Mouse (Mus musculus): ENCODE data around the gene Sik2. TPM values are rescaled to one million over a fixed set of nuclear protein-coding genes. Genes with fewer than 3 reads are reported as not detected.

The Sik2 gene
- polyA plus RNA-seq, 1 experiment from 2014 or later, result 16.6 TPM

DNA sequence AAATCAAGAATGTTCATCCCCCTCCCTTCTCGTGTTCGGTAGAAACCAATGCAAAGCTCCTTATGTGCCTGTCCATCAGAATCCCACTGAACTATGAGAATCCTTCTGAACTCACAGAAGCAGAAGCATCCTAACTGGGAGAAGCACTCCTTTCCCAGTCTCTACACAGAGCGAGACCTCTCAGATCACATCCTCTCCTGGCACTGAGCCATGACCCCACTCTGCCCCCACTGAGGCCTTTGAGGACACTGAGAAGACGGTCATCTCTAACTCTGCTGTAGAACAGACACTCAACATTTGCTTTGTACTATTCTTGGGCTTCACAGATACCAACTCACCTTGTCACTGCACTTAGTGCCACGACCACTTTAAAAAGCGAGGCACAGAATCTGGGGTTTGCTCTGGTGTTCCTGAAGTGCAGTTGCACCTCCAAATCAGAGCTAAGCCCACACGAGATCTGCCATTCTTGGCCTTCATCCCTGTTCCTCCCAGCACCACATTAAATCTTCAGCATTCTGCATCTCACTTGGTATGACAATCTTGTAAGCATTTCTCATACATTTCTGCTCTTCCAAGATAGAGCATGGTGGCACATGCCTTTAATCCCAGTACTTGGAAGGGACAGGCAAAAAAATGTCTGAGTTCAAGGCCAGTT is 96.9 kb downstream of the Sik2 start:
- ATAC-seq (replicated peaks; ENCODE audit: low FRiP score, low TSS enrichment, low read depth) (no peak), DNase-seq (ENCODE audit: low spot score) (peak; percentile 36)
- no peak overlapping the region for H3K27ac ChIP-seq (ENCODE audit: low read depth)
- no peak overlapping the region for H3K4me3 ChIP-seq (ENCODE audit: low read depth, low read length)
- H3K27me3 ChIP-seq (replicated peaks; ENCODE audit: control insufficient read depth, insufficient read depth, low read length), result no peaks in the 10 kb centered on the region
- no peak overlapping the region for H3K9ac ChIP-seq (ENCODE audit: low read length)
- no peaks in the 10 kb centered on the region for H3K9me3 ChIP-seq (ENCODE audit: control insufficient read depth, low read length)
- WGBS, result 82% methylated on average over 7 of the region's 7 CpGs
- H3K4me1 ChIP-seq (replicated peaks; ENCODE audit: control insufficient read depth, insufficient read depth, low read length), result no peaks in the 10 kb centered on the region
- no peak overlapping the region for H3K4me2 ChIP-seq (ENCODE audit: low read length)
- peaks cover 20% of the 10 kb centered on the region for H3K36me3 ChIP-seq (ENCODE audit: control insufficient read depth, insufficient read depth, low read length)

DNA sequence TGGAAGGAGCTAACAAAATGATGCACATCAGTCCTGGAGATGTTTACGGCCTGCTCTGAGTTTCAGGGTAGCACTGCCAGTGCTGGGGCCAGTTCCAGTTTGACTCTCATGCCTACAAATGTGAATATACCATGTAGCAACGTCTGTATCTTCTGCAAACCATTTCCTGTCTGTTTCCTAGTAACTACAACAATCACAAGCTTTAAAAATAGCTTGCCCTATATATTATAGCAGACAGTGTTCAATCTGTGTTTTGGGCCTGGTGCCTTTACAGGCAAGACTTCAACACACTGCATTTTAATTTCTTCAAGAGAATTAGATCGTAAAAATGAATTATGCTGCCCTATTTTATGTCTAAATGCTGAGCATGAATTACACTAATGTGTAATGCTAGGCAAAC is 103.6 kb downstream of the Sik2 start:
- H3K4me2 ChIP-seq (ENCODE audit: low read length), result no peak overlapping the region
- H3K36me3 ChIP-seq (ENCODE audit: control insufficient read depth, insufficient read depth, low read length), result peaks cover 11% of the 10 kb centered on the region; the same call in 1 of the 2 replicates
- H3K4me3 ChIP-seq (ENCODE audit: low read depth, low read length), result no peak overlapping the region
- H3K9me3 ChIP-seq (ENCODE audit: control insufficient read depth, low read length), result no peaks in the 10 kb centered on the region
- H3K9ac ChIP-seq (ENCODE audit: low read length), result no peak overlapping the region
- DNase-seq (ENCODE audit: low spot score) (peak; percentile 18), ATAC-seq (replicated peaks; ENCODE audit: low FRiP score, low TSS enrichment, low read depth) (no peak)
- no peak overlapping the region for H3K27ac ChIP-seq (ENCODE audit: low read depth)
- H3K27me3 ChIP-seq (replicated peaks; ENCODE audit: control insufficient read depth, insufficient read depth, low read length), result no peaks in the 10 kb centered on the region
- H3K4me1 ChIP-seq (replicated peaks; ENCODE audit: control insufficient read depth, insufficient read depth, low read length), result no peaks in the 10 kb centered on the region
- WGBS, result 70% methylated on average over 3 of the region's 3 CpGs

DNA sequence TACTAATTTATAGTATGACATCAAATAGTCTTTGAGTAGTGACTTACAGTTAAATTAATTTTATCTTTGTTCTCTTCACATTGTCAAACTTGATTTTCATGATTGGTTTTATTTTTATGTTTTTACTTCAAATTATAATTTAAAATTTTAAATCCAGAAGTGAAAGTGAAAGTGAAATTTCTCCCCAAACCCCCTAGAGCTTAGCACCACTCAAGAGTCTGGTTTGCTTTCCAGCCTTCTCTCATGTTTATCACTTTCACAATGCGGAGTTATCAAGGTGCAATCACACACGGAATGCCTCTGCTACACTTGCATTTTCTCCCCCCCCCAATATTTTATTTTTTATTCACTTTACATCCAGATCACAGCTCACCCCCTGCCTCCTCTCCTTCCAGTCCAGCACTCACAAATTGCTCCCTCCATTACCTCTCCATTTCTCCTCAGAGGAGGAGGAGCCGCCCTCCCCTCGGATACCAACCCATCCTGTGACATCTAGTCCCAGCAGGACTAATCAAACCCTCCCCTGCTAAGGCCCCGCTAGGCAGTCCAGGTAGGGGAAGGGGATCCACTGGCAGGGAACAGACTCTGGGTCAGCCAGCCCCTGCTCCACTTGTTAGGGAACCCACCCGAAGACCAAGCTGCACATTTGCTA is 104.6 kb downstream of the Sik2 start:
- DNase-seq (ENCODE audit: low spot score), result peak; percentile 33
- Histone ChIP-seq H3K4me3 (ENCODE audit: low read depth, low read length) (no peak overlapping the region), H3K27me3 (replicated peaks; ENCODE audit: control insufficient read depth, insufficient read depth, low read length) (no peaks in the 10 kb centered on the region), H3K9me3 (ENCODE audit: control insufficient read depth, low read length) (no peaks in the 10 kb centered on the region), H3K4me2 (ENCODE audit: low read length) (no peak overlapping the region), H3K4me1 (replicated peaks; ENCODE audit: control insufficient read depth, insufficient read depth, low read length) (no peaks in the 10 kb centered on the region), H3K9ac (ENCODE audit: low read length) (no peak overlapping the region), H3K36me3 (ENCODE audit: control insufficient read depth, insufficient read depth, low read length) (peaks cover 11% of the 10 kb centered on the region; the same call in 1 of the 2 replicates), H3K27ac (ENCODE audit: low read depth) (no peak overlapping the region)
- 77% methylated on average over 6 of the region's 6 CpGs for WGBS
- no peak for ATAC-seq (replicated peaks; ENCODE audit: low FRiP score, low TSS enrichment, low read depth)

DNA sequence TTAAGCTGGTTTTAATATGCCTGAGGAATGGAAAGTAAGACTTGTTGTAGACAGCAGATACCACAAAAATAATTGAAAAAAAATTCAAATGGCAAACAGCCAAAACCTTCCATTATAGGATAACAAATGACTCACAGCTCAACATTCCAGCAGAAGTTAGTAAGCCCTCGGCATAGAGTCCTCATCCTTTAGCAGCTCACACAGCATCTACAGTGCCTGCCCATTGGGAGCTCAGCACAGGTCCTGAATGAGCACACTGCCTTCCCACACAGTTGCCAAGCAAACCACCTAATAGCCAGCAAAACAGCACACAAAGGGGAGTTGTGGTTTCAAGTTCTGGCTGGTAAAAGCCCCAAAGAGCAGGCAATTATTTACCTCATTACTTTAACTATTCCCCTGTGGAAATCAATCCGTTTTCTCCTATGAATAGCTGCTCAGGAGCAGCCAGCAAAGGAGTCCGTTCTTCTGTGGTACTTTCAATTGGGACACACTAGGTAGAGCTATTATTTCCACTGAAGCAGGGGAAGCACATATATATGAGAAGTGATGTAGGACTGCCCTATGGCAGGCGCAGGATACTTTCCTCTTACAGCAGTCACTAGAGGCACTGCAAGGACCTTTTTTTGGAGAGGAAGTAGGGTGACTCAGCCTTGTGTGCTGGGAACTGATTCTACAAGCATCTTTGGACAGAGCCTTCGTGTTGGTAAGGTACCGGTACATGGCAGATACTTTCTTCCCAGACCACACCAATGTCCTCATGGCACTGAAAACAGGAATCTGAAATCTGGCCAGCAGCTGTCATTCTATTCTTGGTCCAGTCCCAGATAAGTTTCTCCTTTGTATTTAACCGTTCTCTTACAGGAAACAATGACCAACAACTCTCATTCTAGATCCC is 108.6 kb downstream of the Sik2 start:
- no peaks in the 10 kb centered on the region for H3K9me3 ChIP-seq (ENCODE audit: control insufficient read depth, low read length)
- no peak overlapping the region for H3K4me3 ChIP-seq (ENCODE audit: low read depth, low read length)
- 74% methylated on average over 7 of the region's 7 CpGs for WGBS
- no peak for DNase-seq (ENCODE audit: low spot score)
- H3K36me3 ChIP-seq (ENCODE audit: control insufficient read depth, insufficient read depth, low read length), result peaks cover 34% of the 10 kb centered on the region
- H3K27ac ChIP-seq (ENCODE audit: low read depth), result no peak overlapping the region
- no peaks in the 10 kb centered on the region for H3K4me1 ChIP-seq (replicated peaks; ENCODE audit: control insufficient read depth, insufficient read depth, low read length)
- no peak overlapping the region for H3K9ac ChIP-seq (ENCODE audit: low read length)
- H3K27me3 ChIP-seq (replicated peaks; ENCODE audit: control insufficient read depth, insufficient read depth, low read length), result no peaks in the 10 kb centered on the region
- ATAC-seq (replicated peaks; ENCODE audit: low FRiP score, low TSS enrichment, low read depth), result no peak
- no peak overlapping the region for H3K4me2 ChIP-seq (ENCODE audit: low read length)

DNA sequence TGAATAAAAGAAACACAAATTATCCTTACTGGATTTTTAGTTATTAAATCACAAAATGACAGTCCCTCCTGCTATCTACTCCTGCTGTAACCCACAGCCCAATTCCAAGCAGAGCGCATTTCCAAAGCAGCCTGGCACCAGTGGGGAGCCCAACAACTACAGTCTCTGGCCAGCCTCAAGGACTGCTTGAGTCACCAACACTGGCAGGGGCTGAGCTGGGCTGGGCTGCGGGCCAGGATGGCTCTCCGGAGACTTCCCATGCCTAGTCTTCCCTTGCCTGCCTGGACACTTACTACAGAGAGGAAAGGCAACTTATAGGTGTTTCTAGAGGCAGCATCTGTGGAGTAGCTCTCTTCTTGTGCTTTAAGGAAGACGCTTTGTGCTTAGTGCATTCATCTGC is 115.2 kb downstream of the Sik2 start:
- no peak for ATAC-seq (replicated peaks; ENCODE audit: low FRiP score, low TSS enrichment, low read depth)
- Histone ChIP-seq H3K27ac (ENCODE audit: low read depth) (no peak overlapping the region), H3K4me3 (ENCODE audit: low read depth, low read length) (no peak overlapping the region), H3K9ac (ENCODE audit: low read length) (no peak overlapping the region), H3K4me2 (ENCODE audit: low read length) (no peak overlapping the region), H3K9me3 (ENCODE audit: control insufficient read depth, low read length) (no peaks in the 10 kb centered on the region), H3K36me3 (ENCODE audit: control insufficient read depth, insufficient read depth, low read length) (peaks cover 61% of the 10 kb centered on the region), H3K4me1 (replicated peaks; ENCODE audit: control insufficient read depth, insufficient read depth, low read length) (no peaks in the 10 kb centered on the region), H3K27me3 (replicated peaks; ENCODE audit: control insufficient read depth, insufficient read depth, low read length) (no peaks in the 10 kb centered on the region)
- 85% methylated on average over 4 of the region's 4 CpGs for WGBS
- no peak for DNase-seq (ENCODE audit: low spot score)

DNA sequence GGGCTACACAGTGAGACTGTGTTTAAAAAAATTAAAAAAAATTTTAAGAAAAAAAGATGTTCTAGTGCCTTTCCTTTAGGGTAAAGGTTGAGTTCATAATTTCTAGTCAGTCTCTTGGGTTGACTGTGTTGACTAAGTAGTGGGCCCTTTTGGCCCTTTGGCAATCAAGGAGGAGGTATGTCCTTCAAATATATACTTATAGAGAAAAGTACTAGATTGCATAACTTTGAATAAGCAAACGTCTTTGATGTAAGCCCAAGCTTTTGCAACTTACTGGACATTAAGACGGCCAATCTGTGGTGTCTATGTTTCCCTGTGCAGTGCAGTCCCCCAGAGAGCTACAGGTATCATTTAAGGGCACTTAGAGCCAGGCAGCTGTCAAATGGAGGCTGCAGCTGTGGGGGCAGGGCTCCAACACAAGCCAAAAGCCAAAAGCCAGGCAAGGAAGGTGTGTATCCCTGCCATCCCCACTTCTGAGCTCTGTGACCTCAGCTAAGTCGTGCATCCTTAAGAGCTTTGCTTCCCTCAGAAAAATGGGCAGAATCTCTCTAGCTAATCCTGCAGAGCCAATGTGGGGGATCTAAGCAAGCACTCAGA is 118.3 kb downstream of the Sik2 start:
- Histone ChIP-seq H3K4me3 (ENCODE audit: low read depth, low read length) (no peak overlapping the region), H3K4me2 (ENCODE audit: low read length) (no peak overlapping the region), H3K4me1 (replicated peaks; ENCODE audit: control insufficient read depth, insufficient read depth, low read length) (peaks cover 11% of the 10 kb centered on the region), H3K27ac (ENCODE audit: low read depth) (no peak overlapping the region), H3K9me3 (ENCODE audit: control insufficient read depth, low read length) (no peaks in the 10 kb centered on the region), H3K27me3 (replicated peaks; ENCODE audit: control insufficient read depth, insufficient read depth, low read length) (no peaks in the 10 kb centered on the region), H3K36me3 (ENCODE audit: control insufficient read depth, insufficient read depth, low read length) (peaks cover 36% of the 10 kb centered on the region), H3K9ac (ENCODE audit: low read length) (no peak overlapping the region)
- ATAC-seq (replicated peaks; ENCODE audit: low FRiP score, low TSS enrichment, low read depth) (no peak), DNase-seq (ENCODE audit: low spot score) (no peak)
- 80% methylated on average over 3 of the region's 3 CpGs for WGBS

DNA sequence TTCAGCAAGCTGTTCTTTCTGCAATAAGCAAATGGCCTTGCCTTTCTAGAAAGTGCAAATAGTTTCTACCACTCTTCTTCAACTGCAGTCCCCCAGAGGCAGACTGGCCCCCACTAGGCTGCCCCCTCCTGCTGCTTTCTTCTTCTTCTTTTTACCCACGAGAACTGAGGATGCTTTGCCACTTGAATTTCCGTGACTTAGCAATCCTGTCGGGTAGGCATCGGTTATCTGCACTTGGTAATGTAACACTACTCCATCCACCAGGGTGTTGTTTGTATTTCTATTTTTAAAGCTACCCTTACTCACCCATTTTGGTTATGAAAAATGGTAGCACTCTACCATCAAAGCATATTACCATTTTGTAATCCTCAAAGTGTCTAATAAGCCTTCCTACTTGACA is 118.9 kb downstream of the Sik2 start:
- H3K9me3 ChIP-seq (ENCODE audit: control insufficient read depth, low read length), result no peaks in the 10 kb centered on the region
- 86% methylated on average over 4 of the region's 4 CpGs for WGBS
- H3K36me3 ChIP-seq (ENCODE audit: control insufficient read depth, insufficient read depth, low read length), result peaks cover 30% of the 10 kb centered on the region
- H3K4me1 ChIP-seq (replicated peaks; ENCODE audit: control insufficient read depth, insufficient read depth, low read length), result peaks cover 17% of the 10 kb centered on the region
- no peak overlapping the region for H3K9ac ChIP-seq (ENCODE audit: low read length)
- DNase-seq (ENCODE audit: low spot score) (no peak), ATAC-seq (replicated peaks; ENCODE audit: low FRiP score, low TSS enrichment, low read depth) (no peak)
- H3K4me3 ChIP-seq (ENCODE audit: low read depth, low read length), result no peak overlapping the region
- no peaks in the 10 kb centered on the region for H3K27me3 ChIP-seq (replicated peaks; ENCODE audit: control insufficient read depth, insufficient read depth, low read length)
- H3K27ac ChIP-seq (ENCODE audit: low read depth), result no peak overlapping the region
- no peak overlapping the region for H3K4me2 ChIP-seq (ENCODE audit: low read length)

DNA sequence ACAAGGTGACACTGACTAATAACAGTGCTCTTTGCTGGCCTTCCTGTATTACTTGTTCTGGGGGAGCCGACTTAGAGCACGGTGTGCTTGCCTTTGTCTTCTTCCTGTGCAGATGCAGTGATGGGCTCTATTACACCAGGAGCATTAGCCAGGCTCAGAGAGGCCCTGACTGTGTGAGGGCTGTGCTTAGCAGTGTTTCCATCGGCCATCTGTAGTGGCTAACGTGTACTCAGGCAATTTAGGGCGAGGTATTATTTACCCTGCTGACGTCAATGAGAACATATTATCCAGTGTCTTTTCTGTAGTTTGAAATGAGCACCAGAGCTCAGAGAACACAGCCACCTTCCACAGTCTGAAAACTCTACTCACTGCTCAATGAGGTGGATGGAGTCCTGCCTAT is 119.7 kb downstream of the Sik2 start:
- H3K4me1 ChIP-seq (replicated peaks; ENCODE audit: control insufficient read depth, insufficient read depth, low read length), result peaks cover 24% of the 10 kb centered on the region
- no peaks in the 10 kb centered on the region for H3K27me3 ChIP-seq (replicated peaks; ENCODE audit: control insufficient read depth, insufficient read depth, low read length)
- no peak overlapping the region for H3K4me2 ChIP-seq (ENCODE audit: low read length)
- WGBS, result 56% methylated on average over 6 of the region's 6 CpGs
- no peak overlapping the region for H3K27ac ChIP-seq (ENCODE audit: low read depth)
- H3K36me3 ChIP-seq (ENCODE audit: control insufficient read depth, insufficient read depth, low read length), result peaks cover 23% of the 10 kb centered on the region
- no peak overlapping the region for H3K4me3 ChIP-seq (ENCODE audit: low read depth, low read length)
- H3K9ac ChIP-seq (ENCODE audit: low read length), result no peak overlapping the region
- H3K9me3 ChIP-seq (ENCODE audit: control insufficient read depth, low read length), result no peaks in the 10 kb centered on the region
- DNase-seq (ENCODE audit: low spot score) (no peak), ATAC-seq (replicated peaks; ENCODE audit: low FRiP score, low TSS enrichment, low read depth) (no peak)
